Mouse (Mus musculus): ENCODE measurements around the gene Stk35. TPM values are rescaled to one million over a fixed set of nuclear protein-coding genes. Genes with fewer than 3 reads are reported as not detected.

The Stk35 gene
- total RNA-seq, 2 experiments from 2014 or later, result 5.0 to 8.9 TPM

DNA sequence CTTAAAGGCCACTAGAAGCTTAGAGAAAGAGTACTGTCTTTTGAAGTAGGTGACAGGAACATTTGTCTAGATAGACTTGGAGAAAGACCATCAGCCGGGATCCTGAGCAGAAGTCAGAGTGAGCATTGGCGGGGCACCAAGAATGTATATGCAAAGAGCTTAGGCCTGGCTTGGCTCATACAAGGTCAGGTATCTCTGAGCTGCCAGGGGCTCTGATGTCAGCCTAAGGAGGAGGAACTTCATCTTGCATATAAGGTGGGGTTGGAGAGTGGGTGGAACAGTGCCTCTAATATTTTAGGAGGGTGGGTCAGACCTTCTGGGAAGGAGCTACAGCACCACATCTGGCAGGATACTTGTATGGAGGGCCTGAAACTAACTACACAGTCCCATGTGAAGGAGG, 18.6 kb downstream of the Stk35 start:
- peak overlapping the region; percentile 66 for H3K27ac ChIP-seq
- no peak for TF ChIP-seq CTCF (IDR thresholded peaks at IDR 0.05)
- DNase-seq, result no peak
- no peak overlapping the region for H3K4me3 ChIP-seq
- intact Hi-C loops (cut with DNase I), result no loop called here

DNA sequence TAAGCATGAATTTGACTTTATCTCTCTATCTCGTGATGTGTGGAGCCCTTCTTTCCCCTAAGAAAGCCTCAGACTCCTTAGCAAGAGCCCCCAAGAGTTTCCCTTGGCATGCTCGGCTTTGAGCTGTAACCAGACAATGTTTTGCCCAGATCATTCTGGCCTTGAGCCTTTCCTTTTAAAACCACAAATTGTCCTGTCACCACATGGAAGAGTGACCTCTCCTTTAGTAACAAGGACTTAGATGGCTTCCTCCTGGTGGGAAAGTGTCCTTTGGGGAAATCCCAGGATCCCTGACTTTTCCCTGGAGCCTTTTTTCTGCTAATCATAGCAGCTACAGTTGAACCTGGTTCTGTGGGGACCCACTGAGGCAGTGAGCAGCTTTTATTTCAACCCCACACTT, 19.2 kb downstream of the Stk35 start:
- no peak for DNase-seq
- no peak overlapping the region for H3K4me3 ChIP-seq
- intact Hi-C loops (cut with DNase I), result no loop called here
- peak overlapping the region; percentile 66 for H3K27ac ChIP-seq
- no peak for TF ChIP-seq CTCF (IDR thresholded peaks at IDR 0.05)

DNA sequence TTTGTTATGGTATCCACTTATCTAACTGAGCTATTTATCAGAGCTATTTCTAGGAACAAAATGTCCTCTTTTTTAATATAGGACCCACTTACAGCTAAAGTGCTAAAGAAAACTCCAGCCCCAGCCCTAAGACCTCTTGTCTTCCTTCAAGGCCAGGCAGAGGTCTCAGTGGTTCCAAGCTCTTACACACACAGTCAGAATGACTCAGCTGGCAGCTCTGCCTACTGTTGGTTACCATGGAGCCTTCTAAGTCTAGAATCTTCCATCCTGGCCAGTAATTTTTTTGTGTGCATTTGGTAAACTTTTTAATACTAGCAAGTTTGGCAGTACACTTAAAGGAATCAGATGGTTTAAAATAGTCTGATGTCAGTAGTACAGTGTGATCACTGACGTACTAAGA, 19.6 kb downstream of the Stk35 start:
- TF ChIP-seq CTCF (IDR thresholded peaks at IDR 0.05), result no peak
- no peak overlapping the region for H3K4me3 ChIP-seq
- intact Hi-C loops (cut with DNase I), result no loop called here
- DNase-seq, result no peak
- H3K27ac ChIP-seq, result peak overlapping the region; percentile 66

DNA sequence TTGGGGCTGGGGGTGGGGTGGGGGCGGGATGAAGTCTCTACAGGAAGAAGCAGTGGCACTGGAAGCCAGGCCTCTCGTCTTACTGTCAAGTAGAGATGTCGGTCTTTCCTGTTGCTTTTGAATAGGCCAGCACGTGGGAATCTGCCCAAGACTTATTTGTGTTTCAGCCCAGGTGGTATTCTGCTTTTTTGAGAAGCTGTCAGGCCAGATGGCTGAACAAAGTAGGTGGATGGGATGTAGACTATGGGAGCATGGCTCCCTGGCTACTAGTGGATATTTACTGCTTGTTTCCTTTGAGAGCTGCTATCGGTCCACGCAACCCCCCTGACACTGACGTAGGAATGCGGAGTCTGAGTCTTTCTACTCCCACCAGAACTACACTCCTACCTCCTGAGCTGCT, 20.7 kb downstream of the Stk35 start:
- intact Hi-C loops (cut with DNase I), result no loop called here
- Histone ChIP-seq H3K27ac (no peak overlapping the region; the same call in 1 of the 2 replicates), H3K4me3 (no peak overlapping the region)
- no peak for TF ChIP-seq CTCF (IDR thresholded peaks at IDR 0.05)
- no peak for DNase-seq

DNA sequence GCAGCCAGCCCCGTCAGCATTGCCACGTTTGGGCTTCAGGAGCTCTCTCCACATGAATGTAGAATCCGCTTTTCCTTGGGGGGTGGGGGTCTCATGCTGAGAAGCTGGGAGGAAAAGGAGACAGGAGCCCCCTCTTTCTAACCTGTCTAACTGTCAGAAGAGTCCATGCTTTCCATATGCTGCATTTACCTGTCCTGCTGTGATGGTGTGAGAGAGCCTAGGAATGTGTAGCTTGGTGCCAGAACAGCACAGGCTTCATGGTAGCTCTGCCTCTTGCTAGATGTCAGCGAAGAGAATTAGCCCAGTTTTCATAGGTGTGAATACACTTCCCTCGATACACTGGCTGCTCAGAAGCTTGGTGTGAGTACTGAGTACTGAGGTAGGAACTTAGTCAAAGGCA, 21.3 kb downstream of the Stk35 start:
- H3K27ac ChIP-seq, result no peak overlapping the region
- DNase-seq, result no peak
- no peak for TF ChIP-seq CTCF (IDR thresholded peaks at IDR 0.05)
- intact Hi-C loops (cut with DNase I), result no loop called here
- H3K4me3 ChIP-seq, result no peak overlapping the region

DNA sequence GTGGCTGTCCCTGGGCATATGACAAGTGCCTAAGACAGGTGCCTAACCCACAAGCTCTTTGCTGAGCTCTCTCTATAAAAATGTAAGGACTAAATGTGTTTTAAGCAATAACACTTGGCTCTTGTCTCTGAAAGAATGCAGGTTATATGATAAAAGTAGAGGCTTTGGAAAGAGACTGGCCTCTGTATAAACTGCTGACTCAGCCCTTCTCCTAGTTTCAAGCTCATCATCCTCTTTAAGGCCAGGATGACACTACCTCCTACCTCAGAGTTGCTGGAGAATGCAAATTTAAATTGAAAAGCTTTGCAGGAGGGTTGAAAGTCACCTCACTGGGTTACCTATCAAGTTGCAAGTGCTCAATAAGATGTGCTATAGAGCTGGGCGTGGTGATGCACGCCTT, 23.0 kb downstream of the Stk35 start:
- Histone ChIP-seq H3K27ac (no peak overlapping the region), H3K4me3 (no peak overlapping the region)
- no peak for DNase-seq
- intact Hi-C loops (cut with DNase I), result no loop called here
- TF ChIP-seq CTCF (IDR thresholded peaks at IDR 0.05), result no peak

DNA sequence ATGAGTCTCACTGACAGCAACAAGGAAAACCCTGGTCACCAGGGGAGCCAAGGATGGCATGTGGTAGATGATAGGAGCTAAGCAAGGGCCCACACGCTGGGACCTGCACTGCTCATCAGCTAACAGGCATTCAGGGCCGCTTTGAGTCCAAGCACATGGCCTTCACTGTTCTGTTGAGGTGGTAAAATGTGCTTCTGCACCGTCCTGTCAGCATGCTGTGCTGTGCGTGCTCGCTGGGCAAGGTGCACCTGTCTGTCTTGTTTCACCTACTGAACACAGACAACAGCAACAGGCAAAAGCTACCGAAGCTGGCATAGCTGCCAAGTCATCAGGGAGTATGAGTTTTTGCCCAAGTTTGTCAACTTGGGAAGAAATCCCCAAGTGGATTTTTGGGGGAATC, 23.9 kb downstream of the Stk35 start:
- intact Hi-C loops (cut with DNase I), result no loop called here
- H3K27ac ChIP-seq, result no peak overlapping the region
- no peak overlapping the region for H3K4me3 ChIP-seq
- TF ChIP-seq CTCF (IDR thresholded peaks at IDR 0.05), result no peak
- no peak for DNase-seq

DNA sequence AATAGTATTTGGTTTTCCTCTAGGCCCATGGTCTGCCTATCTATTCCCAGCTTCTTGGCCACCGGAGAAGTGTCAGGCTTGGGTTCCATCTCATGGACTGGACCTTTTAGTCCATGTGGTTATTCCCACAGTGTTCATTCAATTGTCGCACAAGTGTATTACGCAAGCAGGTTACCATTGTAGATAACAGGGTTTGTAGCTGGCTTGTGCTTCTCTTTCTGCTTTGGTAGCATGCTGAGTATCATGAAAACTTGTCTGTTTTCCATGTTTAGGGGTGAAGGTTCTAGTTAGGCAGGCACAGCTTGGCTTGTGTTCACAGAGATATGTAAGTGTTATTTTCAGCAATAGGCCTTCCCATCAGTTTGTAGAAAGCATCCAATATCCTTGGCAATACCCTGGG, 25.8 kb downstream of the Stk35 start:
- Histone ChIP-seq H3K27ac (0 out of 2 replicates have a peak overlapping the region, but pooled peaks have one; percentile 6), H3K4me3 (no peak overlapping the region)
- intact Hi-C loops (cut with DNase I), result no loop called here
- no peak for DNase-seq
- no peak for TF ChIP-seq CTCF (IDR thresholded peaks at IDR 0.05)

DNA sequence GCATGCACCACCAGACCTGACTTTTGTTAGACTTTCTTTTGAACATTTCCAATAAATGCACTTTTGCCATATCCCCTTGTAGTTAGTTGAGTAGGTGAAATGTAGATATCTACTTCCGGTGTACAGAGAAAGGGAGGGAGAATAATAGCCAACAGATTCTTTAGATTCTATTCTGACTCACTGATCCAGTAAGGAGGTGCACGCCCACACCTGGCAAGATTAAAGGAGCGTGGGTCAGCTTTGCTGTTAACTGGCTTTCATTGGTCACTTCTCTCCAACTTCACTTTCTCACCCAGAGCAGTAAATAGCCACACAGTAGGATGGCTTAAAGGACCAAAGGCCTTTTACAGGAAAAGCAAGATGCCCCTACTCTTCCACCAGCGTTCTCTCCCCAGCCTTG, 32.7 kb downstream of the Stk35 start:
- no peak for TF ChIP-seq CTCF (IDR thresholded peaks at IDR 0.05)
- intact Hi-C loops (cut with DNase I), result no loop called here
- Histone ChIP-seq H3K4me3 (no peak overlapping the region), H3K27ac (no peak overlapping the region)
- no peak for DNase-seq

DNA sequence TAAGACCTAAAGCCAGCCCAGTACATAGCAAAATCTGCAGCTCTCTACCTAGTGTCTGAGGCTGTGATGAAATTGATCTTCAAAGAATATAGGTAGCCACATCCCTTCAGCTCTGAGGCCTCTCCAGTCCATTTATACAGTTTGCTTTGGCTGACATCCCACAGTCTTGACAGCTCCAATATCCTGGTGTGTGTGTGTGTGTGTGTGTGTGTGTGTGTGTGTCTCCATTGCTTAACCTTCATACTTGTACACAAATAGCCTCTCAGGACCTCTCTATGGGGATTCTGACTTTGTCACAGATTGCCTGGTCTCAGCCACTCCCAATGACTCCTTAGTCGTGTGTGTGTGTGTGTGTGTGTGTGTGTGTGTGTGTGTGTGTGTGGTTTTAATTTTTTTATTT, 33.9 kb downstream of the Stk35 start:
- TF ChIP-seq CTCF (IDR thresholded peaks at IDR 0.05), result no peak
- Histone ChIP-seq H3K4me3 (no peak overlapping the region), H3K27ac (no peak overlapping the region)
- DNase-seq, result no peak
- intact Hi-C loops (cut with DNase I), result no loop called here

DNA sequence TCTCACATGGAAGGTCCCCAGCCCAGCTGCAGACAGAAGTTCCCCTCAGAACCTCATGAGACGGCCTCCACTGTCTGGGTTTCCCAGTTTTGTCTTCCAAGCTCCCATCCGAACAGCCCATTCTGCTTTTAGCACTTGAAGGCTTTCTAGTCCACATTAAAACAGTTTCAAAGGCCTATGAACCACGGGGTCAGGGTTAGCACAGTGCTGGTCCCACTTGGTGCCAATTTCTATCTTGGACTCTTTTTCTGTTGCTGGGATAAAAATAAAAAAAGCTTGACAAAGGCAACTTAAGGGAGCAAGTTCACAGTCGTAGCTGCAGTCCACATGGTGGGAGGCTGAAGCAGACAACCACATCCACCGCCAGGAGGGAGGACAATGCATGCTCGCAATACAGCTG, 34.6 kb downstream of the Stk35 start:
- intact Hi-C loops (cut with DNase I), result no loop called here

DNA sequence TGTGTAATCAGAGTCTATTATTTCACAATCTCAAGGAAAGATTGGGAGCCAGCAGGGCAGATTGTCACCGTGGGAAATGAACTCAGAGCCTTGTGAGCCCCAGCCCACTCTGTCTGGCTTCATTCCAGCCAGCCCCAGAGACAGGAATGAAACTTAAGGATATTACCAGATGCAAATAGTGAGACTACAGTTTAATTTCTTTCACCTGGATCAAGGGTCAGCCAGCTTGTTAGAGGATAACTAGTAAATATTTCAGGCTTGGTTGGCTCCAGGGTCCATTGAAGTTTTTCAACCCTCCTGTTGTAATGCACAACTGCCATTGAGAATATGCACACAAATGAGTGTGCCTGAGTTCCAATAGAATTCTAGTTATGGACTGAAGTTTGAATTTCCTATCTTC, 36.6 kb downstream of the Stk35 start:
- no peak overlapping the region for H3K27ac ChIP-seq
- TF ChIP-seq CTCF (IDR thresholded peaks at IDR 0.05), result no peak
- no peak for DNase-seq
- no peak overlapping the region for H3K4me3 ChIP-seq
- intact Hi-C loops (cut with DNase I), result no loop called here

More for the DNA sequence above, 34.6 kb downstream of the Stk35 start:
- no peak for TF ChIP-seq CTCF (IDR thresholded peaks at IDR 0.05)
- Histone ChIP-seq H3K27ac (no peak overlapping the region), H3K4me3 (no peak overlapping the region)
- no peak for DNase-seq

DNA sequence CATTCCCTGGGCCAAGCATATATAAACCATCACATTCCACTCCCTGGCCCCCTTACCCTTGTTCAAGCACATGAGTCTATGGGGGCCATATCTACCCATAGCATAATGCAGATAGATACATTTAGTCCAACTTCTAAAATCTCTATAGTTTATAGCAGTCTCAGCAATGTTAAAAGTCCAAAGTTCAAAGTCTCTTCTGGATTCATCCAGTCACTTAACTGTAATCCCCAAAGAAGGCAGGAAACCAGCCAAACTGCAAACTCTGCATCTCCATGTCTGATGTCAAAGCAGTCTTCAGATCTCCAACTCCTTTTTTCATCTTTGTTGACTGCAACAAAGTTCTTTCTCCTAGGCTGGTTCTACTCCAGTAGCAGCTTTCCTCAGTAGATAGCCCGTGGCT, 38.0 kb downstream of the Stk35 start:
- H3K4me3 ChIP-seq, result no peak overlapping the region
- intact Hi-C loops (cut with DNase I), result no loop called here
- H3K27ac ChIP-seq, result no peak overlapping the region
- TF ChIP-seq CTCF (IDR thresholded peaks at IDR 0.05), result no peak
- no peak for DNase-seq

DNA sequence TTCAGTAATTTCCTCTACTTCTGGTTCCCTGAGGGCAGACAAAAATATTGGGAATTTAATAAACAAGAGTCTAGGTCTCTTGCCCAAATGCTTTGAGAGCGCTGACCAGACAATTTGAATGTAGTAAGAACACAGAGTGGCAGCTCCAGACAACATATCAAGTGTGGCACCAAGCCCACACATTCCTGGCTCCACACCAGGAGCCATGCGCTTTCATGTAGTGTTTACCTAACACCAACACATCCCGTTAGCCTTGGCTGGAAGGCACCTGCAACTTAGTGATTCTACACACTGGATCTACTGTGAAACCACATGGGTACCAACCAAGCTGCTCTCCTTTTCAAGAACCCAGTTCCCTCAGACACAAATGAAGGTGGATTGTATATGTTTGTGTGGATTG, 45.5 kb downstream of the Stk35 start:
- intact Hi-C loops (cut with DNase I), result no loop called here
- no peak for DNase-seq
- no peak overlapping the region for H3K4me3 ChIP-seq
- H3K27ac ChIP-seq, result no peak overlapping the region
- TF ChIP-seq CTCF (IDR thresholded peaks at IDR 0.05), result no peak

DNA sequence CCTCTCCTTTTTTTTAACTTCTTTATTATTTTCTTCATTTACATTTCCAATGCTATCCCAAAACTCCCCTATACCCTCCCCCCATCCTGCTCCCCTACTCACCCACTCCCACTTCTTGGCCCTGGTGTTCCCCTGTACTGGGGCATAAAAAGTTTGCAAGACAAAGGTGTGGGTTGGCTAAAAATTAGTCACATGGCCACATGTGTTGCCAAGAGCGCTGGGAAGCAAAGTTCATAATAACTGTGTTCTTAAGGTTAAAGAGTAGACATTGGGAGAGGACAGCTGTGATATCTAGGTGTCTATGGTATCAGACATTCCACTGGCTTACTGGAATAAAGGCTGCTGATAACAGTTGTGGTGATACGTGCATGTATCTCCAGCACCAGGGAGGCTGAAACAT, 46.2 kb downstream of the Stk35 start:
- TF ChIP-seq CTCF (IDR thresholded peaks at IDR 0.05), result no peak
- no peak for DNase-seq
- Histone ChIP-seq H3K4me3 (no peak overlapping the region), H3K27ac (no peak overlapping the region)
- intact Hi-C loops (cut with DNase I), result no loop called here
